Mouse (Mus musculus) CD4-positive, CD25-positive, alpha-beta regulatory T cell, adult 2 months (primary cell): ENCODE data around the gene Sqstm1.

Experiments
- DNase-seq: peaks from one replicate; pipeline ENCODE4 v3.0.0-alpha.2; 2012; ENCODE audit warnings: low read depth, low spot score

The Sqstm1 gene

GRCm38 (mm10) chr11:50210505-50211151 is at the start of gene Sqstm1, which contains the start of gene Mgat4b:
Sqstm1 (minus strand) TSS chr11:50210827.
Mgat4b (plus strand) TSS chr11:50210890.
- no peak for DNase-seq

- DNase-seq, result no peak
Measured at GRCm38 (mm10) chr11:50258310-50258709, 47.7 kb upstream of the Sqstm1 start.

- DNase-seq, result no peak
Measured at GRCm38 (mm10) chr11:50256615-50257014, 46.0 kb upstream of the Sqstm1 start.

- DNase-seq, result no peak
Measured at GRCm38 (mm10) chr11:50254010-50254580, 43.5 kb upstream of the Sqstm1 start.

GRCm38 (mm10) chr11:50253393-50253792 is 42.8 kb upstream of the Sqstm1 start:
- DNase-seq, result no peak

- DNase-seq, result no peak
Measured at GRCm38 (mm10) chr11:50252684-50253265, 42.1 kb upstream of the Sqstm1 start.

- no peak for DNase-seq
Measured at GRCm38 (mm10) chr11:50252166-50252565, 41.5 kb upstream of the Sqstm1 start.

- DNase-seq, result no peak
Measured at GRCm38 (mm10) chr11:50248473-50249171, 38.0 kb upstream of the Sqstm1 start.

- DNase-seq, result no peak
Measured at GRCm38 (mm10) chr11:50245269-50245668, 34.6 kb upstream of the Sqstm1 start.

GRCm38 (mm10) chr11:50243926-50244325 is 33.3 kb upstream of the Sqstm1 start:
- DNase-seq, result no peak

- no peak for DNase-seq
Measured at GRCm38 (mm10) chr11:50240235-50240911, 29.7 kb upstream of the Sqstm1 start.

- DNase-seq, result no peak
Measured at GRCm38 (mm10) chr11:50238821-50239791, 28.5 kb upstream of the Sqstm1 start.

GRCm38 (mm10) chr11:50238324-50238723 is 27.7 kb upstream of the Sqstm1 start, which contains the start of gene Ltc4s:
Ltc4s (minus strand) TSS chr11:50238616.
- no peak for DNase-seq

- no peak for DNase-seq
Measured at GRCm38 (mm10) chr11:50236937-50237835, 26.6 kb upstream of the Sqstm1 start.

GRCm38 (mm10) chr11:50236540-50236936 is 25.9 kb upstream of the Sqstm1 start:
- peak; percentile 95 for DNase-seq

GRCm38 (mm10) chr11:50234606-50235005 is 24.0 kb upstream of the Sqstm1 start:
- no peak for DNase-seq

GRCm38 (mm10) chr11:50233993-50234392 is 23.4 kb upstream of the Sqstm1 start:
- peak; percentile 69 for DNase-seq

GRCm38 (mm10) chr11:50233022-50233421 is 22.4 kb upstream of the Sqstm1 start:
- no peak for DNase-seq

- peak; percentile 88 for DNase-seq
Measured at GRCm38 (mm10) chr11:50231411-50231810, 20.8 kb upstream of the Sqstm1 start.
